Mouse (Mus musculus) CD8-positive naive resting alpha-beta T cell, adult 2 months (primary cell): ENCODE data around the gene 1700067K01Rik.

Source experiments
- DNase-seq, 2 experiments: peaks; one replicate each; pipeline ENCODE4 v3.0.0; 2022; ENCODE audit warnings: low read depth in 2 of 2, low spot score in 2 of 2

1700067K01Rik gene

GRCm38 (mm10) chr8:84010625-84011611, 9.6 kb downstream of the 1700067K01Rik start:
- peak; percentile 49 to 51 for DNase-seq

DNA sequence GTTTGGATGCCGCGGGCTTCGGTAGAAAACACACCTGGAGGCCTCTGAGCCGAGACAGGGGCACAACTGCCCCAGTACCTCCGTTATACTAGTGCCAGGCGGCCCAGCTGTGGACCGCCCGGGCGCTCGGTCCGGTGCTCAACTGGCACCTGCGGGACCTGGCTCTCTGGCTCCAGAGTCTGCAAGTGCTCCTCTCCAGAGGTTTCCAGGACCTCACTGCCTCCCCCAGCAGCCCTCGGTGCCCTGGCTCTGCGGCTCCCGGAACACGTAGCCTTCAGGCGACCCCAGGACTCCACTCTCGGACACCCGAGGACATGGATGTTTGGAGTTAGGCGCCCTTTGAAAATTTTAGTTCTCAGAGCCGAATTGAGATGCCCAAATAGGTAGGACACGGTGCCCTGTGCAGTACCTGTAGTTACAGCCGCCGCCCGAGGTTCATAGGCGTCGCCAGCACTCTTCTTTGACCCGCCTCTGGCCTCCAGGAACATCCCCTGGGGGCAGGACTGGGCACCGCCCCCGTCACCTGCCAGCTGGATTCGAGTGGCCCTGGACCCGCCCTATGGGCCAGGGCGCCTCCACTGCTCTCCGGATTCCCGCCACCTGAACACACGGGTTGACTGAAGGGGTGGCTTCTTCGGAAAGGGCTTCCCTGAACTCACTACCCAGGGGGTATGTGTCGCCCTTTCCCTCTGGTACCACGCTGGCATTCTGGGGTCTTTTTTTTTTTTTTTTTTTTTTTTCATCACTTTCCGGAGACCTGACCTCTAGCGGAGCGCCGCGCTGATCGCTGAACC, 10.6 kb downstream of the 1700067K01Rik start, which contains the start of gene 2210011C24Rik:
Gene 2210011C24Rik, minus strand, starts transcription at position 467 of the 794 bp plus-strand sequence.
- peak in 1 of 2 experiments; percentile 18 for DNase-seq

GRCm38 (mm10) chr8:84012499-84013165, 11.3 kb downstream of the 1700067K01Rik start:
- no peak for DNase-seq

DNA sequence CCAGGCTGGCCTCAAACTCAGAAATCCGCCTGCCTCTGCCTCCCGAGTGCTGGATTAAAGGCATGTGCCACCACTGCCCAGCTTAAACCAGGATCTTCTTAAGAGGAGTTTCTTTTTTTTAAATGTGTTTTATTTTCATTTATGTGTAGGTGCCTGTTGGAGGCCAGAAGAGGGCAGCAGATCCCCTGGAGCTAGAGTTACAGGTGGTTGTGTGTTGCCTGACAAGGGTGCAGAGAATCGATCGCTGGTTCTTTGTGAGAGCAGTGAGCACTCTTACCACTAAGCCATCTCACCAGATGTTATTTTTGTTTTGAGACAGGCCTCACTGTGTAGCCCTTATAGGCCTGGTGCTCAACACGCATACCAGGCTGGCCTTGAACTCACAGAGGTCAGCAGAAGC, 14.5 kb downstream of the 1700067K01Rik start:
- no peak for DNase-seq

GRCm38 (mm10) chr8:84019738-84020137, 18.4 kb downstream of the 1700067K01Rik start:
- no peak for DNase-seq

DNA sequence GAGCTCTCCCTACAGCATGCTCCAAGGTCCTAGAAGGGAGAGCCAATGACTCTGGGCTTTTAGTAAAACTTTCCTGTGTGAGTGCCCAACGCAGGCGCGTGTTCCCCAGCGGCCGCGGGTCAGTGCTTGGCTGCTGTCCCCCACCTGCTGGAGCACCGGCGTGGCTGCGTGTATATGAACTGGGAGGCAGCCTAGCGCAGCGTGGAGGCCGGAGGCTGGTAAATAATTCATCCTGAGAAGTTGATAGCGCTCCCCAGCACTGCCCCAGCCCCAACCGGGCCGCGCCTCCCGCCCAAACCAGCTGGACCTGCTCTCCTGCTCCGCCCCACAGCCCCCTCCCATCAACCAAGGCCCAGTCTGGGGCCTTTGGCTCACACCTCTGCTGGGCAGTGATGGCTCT, 19.8 kb downstream of the 1700067K01Rik start, which contains the start of gene Palm3:
Gene Palm3, plus strand, starts transcription at position 376 of the 400 bp plus-strand sequence.
- DNase-seq = no peak

DNA sequence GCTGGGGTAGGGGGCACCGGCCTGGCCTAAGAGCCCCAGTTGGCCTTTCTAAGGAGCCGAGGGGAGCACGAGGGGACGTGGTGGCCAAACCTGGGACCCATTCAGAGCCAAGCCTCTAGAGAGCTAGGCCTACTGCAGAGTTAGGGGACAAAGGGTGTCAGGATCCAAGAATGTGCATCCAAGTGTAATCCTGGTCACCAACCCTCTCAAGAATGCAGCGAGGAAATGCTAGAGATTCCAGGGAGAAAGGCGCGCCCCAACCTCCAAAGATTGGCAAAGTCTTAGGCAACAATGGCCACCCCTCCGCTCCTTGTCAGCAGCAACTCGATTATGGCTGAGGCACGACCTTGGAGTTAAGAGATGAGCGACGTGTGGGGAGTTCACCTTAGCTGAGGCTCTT, 20.3 kb downstream of the 1700067K01Rik start:
- no peak for DNase-seq

DNA sequence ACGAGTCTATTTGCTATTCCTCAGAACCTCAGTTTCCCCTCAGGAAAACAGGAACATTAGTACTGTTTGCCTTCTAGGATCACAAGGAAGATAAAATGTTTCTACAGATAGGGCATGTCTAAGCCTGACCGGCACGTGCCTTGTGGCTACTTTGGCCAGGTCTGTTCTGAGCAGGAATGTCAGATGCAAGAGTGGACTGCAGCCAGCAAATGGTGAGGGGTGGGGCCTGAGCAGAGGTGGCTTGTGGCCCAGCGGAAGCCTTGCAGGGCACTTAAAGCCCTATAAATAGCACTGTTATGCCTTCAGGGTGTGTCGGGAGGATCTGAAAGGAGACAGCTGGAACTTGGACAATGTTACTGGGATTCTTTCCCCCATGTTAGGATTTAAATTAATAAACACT, 21.8 kb downstream of the 1700067K01Rik start:
- no peak for DNase-seq

DNA sequence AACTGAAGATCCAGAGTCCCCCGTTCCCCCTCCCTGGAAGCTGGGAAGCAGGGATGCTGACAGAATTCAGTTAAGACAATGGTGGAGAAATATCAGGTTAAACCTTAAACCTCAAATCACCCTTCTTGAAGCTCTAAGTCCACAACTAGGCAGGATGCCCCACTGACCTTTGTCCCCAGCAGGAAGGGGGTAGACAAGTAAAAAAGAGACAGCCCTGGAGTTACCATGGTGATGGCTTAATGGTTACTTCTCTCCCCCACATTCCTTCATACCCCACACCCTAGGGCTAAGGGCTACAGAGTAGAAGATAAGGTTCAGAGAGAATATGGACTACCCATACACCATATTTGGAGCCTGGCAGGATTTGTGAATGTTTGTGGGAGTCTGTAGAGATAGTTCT, 22.3 kb downstream of the 1700067K01Rik start:
- DNase-seq = no peak

DNA sequence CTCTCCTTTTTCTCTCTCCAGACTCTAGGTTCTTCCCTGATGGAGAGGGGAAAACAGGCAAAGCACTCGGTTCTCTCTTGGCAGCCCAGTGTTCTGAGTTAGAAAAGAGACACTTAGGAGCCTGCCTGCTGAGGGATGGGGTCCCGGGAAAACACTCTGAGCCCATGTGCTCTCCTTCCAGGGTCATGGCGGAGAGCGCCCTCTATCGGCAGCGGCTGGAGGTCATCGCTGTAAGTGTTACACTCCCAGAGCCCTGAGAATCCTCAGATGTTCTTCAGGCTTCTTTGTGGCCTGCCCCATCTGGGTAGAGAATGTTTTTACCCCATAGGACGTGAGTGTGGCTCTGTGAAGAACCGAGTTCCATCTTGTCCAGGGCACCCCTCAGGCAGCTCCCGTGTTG, 22.9 kb downstream of the 1700067K01Rik start:
- peak; percentile 59 to 65 for DNase-seq

DNA sequence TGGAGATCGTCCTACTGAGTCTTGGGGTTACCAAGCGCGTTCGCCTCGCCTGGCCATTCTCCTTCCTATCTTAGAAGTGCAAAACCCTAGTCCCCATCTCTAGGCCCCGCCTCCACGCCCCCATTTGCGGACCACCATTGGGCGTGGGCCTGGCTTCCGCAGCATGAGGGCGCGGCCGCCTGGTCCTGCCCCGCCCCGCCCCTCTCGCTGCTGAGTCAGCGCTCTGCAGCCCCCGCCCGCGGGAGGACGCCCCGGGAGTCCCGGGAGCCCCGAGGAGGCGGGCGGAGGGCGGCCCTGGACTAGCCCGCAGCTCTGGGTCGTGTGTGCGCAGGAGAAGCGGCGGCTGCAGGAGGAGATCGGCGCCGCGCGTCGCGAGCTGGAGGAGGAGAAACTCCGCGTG, 24.6 kb downstream of the 1700067K01Rik start:
- DNase-seq = no peak

DNA sequence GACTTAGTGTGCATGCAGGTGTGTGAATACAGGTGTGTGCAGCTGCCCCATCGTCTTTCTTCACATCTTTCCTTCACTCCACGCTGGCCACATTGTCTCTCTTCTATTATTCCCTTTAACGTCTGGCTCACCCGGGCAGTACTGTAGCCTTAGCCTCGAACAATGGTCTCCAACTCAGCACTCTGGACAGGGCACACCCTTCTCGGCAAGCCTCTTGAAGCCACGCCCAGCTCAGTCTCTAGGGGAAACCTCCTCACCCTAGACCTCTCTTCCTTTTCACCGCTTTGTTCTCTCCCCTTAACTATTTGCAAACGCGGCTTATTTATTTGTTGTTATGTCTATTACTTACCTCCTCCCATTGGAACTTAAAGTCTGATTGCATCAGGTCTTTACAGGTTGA, 26.1 kb downstream of the 1700067K01Rik start:
- DNase-seq = no peak

DNA sequence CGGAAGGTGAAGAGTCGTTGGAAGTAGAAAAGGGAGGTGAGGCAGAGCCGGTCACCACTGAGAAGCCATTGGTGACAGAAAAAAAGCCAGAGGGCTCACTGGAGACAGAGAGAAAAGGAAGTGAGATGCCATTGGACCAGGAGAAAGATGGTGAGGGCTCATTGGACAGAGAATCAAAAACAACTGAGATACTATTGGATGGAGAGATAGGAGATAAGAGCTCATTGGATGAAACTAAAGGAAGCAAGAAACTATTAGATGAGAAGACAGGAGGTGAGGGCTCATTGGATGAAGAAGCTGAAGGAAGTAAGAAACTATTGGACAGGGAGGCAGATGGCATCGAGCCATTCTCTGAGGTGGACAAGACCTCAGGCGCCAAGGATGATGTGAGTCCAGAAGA, 28.0 kb downstream of the 1700067K01Rik start:
- DNase-seq = no peak

DNA sequence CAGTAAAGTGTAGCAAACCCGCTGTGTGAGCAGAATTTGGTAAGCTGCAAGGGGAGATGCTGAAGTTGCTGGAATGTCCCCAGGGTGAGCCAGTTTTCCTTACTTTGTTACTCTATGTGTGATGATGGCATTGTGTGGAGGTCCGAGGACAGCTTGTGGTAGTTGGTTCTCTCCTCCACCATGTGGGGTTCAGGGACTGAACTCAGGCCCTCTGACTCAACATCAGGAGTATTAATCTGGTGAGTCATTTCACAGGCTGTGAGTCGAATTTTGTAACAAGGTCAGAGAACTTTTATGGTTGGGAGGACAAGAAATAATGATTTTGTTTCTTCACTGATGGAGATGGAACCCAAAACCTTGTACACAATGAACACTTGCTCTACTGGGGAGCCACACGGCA, 31.5 kb downstream of the 1700067K01Rik start:
- no peak for DNase-seq

DNA sequence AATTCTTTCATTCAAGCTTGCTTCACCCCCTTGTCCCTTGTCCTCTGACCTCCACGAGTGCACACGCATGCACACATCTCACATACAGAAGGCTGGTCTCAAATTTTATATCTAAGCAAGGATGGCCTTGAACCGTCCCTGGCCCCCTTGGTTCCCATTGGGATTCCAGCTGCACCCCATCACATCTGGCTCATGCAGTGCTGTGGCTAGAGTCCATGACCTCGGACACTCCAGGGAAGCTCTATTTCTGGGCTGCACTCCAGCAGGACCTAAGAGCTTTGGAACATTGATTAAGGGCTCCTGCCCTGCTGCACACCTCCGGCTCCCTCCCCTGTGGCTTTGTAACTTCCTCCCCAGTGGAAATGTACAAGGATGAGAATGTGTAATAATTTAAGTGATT, 36.7 kb downstream of the 1700067K01Rik start:
- DNase-seq = no peak

GRCm38 (mm10) chr8:84039050-84039449, 37.7 kb downstream of the 1700067K01Rik start:
- DNase-seq = peak; percentile 75 to 82

DNA sequence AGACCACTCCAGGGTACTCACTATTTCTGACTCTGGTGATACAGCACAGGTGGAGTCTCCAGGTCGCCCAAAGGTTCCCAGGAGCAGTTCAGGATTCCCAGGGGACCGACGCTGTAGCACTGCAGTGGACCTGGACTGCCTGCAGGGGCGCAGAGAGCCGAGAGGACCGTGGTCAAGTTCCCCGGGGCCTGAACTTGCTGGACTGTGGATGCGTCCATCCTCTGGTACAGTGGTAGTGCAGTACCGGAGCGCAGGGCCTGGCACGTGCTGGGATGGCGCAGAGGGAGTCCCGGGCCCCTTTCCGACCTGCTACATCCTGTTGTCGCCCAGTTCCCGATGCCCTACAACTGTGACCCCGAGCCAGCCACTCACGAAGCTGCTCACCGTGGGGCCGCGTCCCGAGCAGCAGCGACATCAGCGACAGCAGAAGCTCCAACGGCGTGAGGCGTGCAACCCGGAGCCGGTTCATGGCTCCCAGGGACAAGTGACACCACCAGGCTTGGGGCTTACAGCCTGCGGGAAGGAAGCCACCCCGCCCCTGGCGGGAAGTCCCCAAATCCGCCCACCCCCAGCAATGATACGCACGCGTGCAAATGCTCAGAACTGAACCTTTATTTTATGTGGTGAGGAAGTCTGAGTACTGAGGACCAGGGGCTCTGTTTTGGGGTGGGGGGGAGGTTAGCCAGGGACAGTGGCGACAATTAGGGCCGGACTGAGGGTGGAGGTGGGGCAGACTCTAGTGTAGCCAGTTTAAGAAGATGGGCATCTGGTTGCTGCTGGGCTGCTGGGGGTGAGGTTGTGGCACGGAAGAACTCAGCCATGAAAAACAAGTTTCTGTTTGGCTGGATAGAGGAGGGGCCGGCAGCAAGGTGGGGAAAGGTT, 41.0 kb downstream of the 1700067K01Rik start, which contains the start of gene Il27ra:
Gene Il27ra, minus strand, starts transcription at position 524 of the 882 bp plus-strand sequence.
- DNase-seq = peak; percentile 75 to 78

DNA sequence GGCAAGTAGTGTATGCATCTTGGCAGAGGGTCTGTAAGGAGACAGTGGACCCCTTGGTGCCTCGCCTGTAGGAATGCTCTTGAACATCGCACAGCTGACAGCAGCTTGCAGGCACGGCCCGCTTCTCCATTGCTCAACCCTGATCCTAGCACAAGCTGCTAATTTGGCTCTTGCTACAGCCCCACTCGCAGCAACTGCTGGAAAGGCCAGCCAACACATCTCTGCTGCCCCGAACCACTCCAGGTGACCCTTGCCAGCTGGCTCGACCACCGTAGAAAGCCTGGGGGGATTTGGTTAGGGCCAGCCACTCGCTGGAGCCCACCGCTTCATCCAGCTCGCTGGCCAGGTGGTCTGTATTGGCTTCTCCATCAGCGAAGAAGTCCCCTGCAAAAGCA, 41.6 kb downstream of the 1700067K01Rik start:
- DNase-seq = no peak

GRCm38 (mm10) chr8:84044103-84044502, 42.8 kb downstream of the 1700067K01Rik start:
- no peak for DNase-seq

GRCm38 (mm10) chr8:84044900-84045299, 43.6 kb downstream of the 1700067K01Rik start, which contains the start of gene Rln3:
Gene Rln3 (minus strand): TSS chr8:84045000.
- DNase-seq = no peak
